Mouse (Mus musculus): Measurements from ENCODE around the gene Tmed11. TPM values are rescaled to one million over a fixed set of nuclear protein-coding genes. Genes with fewer than 3 reads are reported as not detected.

Tmed11 gene
- polyA plus RNA-seq, 1 experiment = not detected

DNA sequence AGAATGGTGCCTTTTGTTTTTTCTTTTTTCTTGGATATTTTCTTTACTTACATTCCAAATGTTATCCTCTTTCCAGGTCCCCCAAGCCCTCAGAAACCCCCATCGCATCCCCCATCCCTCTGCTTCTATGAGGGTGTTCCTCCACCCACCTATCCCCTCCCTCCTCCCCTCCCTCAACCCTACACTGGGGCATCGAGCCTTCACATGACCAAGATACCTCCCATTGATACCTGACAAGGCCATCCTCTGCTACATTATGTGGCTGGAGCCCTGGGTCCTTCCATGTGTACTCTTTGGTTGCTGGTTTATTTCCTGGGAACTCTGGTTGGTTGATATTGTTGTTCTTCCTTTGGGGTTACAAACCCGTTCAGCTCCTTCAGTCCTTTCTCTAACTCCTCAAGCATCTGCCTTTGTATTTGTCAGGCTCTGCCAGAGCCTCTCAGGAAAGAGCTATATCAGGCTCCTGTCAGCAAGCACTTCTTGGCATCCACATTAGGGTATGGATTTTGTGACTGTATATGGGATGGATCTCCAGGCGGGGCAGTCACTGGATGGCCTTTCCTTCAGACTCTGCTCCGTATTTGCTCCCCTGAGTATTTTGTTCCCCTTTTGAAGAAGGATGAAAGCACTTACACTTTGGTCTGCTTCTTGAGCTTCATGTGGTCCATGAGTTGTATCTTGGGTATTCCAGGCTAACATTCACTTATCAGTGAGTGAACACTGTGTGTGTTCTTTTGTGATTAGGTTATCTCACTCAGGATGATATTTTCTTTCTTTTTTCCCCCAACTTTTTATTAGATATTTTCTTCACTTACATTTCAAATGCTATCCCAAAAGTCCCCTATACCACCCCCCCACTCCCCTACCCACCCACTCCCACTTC lies 44.6 kb downstream of the Tmed11 start:
- no peak overlapping the region for H3K27ac ChIP-seq (ENCODE audit: insufficient read depth, low read depth, low read length)

DNA sequence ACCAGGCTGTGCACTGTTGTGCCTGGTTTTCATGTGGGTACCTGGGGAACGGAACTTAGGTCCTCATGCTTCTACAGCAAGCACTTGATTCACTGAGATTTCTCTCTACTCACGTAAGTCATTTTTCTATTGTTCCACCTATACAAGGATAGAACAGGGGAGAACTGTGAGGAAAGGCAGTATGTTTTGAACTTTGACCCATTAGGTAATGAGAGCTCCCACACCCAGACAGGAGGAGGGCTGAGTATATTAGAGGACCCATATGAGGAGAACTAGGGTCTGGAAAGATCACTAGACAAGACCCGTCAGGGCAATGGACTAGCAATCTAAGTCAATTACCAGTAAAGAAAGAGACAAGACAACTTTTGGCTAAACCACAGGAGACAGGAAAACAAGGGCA lies 50.5 kb downstream of the Tmed11 start:
- TF ChIP-seq CTCF (IDR thresholded peaks at IDR 0.05; ENCODE audit: low read depth, low read length) (no peak), POLR2A (IDR thresholded peaks at IDR 0.05; ENCODE audit: borderline replicate concordance, low read depth, low read length) (no peak)
- peaks cover 2% of the 10 kb centered on the region; the same call in 1 of the 2 replicates for H3K4me1 ChIP-seq (ENCODE audit: control insufficient read depth, insufficient read depth, low read length)
- no peak overlapping the region for H3K27ac ChIP-seq (ENCODE audit: insufficient read depth, low read depth, low read length)
- no peak overlapping the region for H3K4me3 ChIP-seq (ENCODE audit: insufficient read depth, low read length)

More for the DNA sequence above, 44.6 kb downstream of the Tmed11 start:
- no peak for TF ChIP-seq POLR2A (IDR thresholded peaks at IDR 0.05; ENCODE audit: borderline replicate concordance, low read depth, low read length)
- TF ChIP-seq CTCF (IDR thresholded peaks at IDR 0.05; ENCODE audit: low read depth, low read length) = no peak
- H3K4me1 ChIP-seq (ENCODE audit: control insufficient read depth, insufficient read depth, low read length) = no peaks in the 10 kb centered on the region
- H3K4me3 ChIP-seq (ENCODE audit: insufficient read depth, low read length) = no peak overlapping the region

DNA sequence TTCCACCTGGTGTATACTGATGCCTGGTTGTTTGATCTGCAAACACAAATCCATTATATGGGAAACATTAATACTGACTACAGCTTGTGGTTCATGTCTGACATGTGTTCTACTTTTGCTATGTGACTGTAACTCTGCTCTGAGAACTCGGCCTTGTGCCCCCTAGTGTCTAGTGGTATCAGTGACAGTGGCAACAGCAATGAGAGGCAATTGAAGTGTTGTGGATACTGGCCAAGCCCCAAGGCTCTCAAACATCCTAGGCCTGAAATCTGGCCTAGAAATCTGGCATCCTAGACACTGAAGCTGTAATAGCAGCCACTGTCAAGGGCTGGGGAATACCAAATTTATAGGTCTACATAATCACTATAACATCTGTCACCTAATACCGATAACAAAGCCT lies 51.3 kb downstream of the Tmed11 start:
- TF ChIP-seq POLR2A (IDR thresholded peaks at IDR 0.05; ENCODE audit: borderline replicate concordance, low read depth, low read length) (no peak), CTCF (IDR thresholded peaks at IDR 0.05; ENCODE audit: low read depth, low read length) (no peak)
- Histone ChIP-seq H3K27ac (ENCODE audit: insufficient read depth, low read depth, low read length) (no peak overlapping the region), H3K4me1 (ENCODE audit: control insufficient read depth, insufficient read depth, low read length) (peaks cover 2% of the 10 kb centered on the region; the same call in 1 of the 2 replicates), H3K4me3 (ENCODE audit: insufficient read depth, low read length) (no peak overlapping the region)

DNA sequence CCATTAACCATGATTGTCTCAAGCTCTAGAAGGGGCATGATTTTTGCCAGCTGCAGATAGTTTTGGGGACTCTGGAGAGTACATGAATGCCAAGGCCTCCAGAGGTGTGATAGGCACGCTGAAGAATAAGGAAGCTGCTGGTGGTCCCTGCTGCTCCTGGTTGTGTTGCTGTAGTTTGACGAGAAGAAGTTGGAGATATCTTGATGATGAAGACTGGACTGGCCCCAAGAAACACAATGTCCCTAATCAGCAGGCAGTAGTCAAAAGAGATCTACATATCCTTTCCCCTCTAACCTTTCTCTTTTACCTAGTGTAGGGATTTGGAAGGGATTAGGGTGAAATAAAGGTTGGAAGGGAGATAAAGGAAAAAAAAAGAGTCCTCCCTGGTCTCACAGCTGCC lies 52.6 kb downstream of the Tmed11 start:
- TF ChIP-seq CTCF (IDR thresholded peaks at IDR 0.05; ENCODE audit: low read depth, low read length) (no peak), POLR2A (IDR thresholded peaks at IDR 0.05; ENCODE audit: borderline replicate concordance, low read depth, low read length) (no peak)
- no peak overlapping the region for H3K27ac ChIP-seq (ENCODE audit: insufficient read depth, low read depth, low read length)

DNA sequence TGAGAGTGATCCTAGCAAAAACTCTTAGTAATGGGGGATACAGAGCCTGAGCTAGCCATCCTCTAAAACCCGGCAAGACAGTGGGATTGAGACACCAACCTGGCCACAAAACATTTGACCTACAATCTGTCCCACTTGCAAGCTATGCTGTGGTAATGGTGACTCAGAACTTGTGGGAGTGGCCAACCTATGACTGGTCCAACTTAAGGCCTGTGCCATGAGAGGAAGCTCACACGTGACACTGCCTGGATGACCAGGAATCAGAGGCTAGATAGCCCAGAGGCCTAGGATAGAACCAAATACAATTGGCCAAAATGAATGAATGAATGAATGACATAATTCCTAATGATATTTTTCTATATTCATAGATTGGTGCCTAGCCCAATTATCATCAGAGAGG lies 53.3 kb downstream of the Tmed11 start:
- no peak overlapping the region for H3K4me3 ChIP-seq (ENCODE audit: insufficient read depth, low read length)
- TF ChIP-seq CTCF (IDR thresholded peaks at IDR 0.05; ENCODE audit: low read depth, low read length) = no peak
- no peak for TF ChIP-seq POLR2A (IDR thresholded peaks at IDR 0.05; ENCODE audit: borderline replicate concordance, low read depth, low read length)
- peaks cover 2% of the 10 kb centered on the region; the same call in 1 of the 2 replicates for H3K4me1 ChIP-seq (ENCODE audit: control insufficient read depth, insufficient read depth, low read length)
- no peak overlapping the region for H3K27ac ChIP-seq (ENCODE audit: insufficient read depth, low read depth, low read length)

More for the DNA sequence above, 52.6 kb downstream of the Tmed11 start:
- Histone ChIP-seq H3K4me3 (ENCODE audit: insufficient read depth, low read length) (no peak overlapping the region), H3K4me1 (ENCODE audit: control insufficient read depth, insufficient read depth, low read length) (peaks cover 2% of the 10 kb centered on the region; the same call in 1 of the 2 replicates)

DNA sequence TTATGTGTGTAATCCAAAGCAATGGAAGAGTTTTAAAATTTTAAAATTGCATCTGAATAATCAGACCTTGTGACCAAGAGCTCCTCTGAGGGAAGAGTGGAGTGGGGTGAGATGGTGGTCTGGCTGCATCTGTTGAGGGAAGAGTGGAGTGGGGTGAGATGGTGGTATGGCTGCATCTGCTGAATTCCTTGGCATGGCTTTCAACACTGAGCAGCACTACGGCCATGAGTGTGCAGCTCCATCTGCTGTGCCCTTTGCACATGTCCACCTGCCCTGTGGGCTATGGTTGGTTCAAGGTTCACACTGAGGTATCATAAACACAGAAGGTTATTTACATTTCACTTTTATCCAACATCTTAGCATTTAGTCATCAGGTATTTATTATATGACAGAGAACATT lies 67.7 kb downstream of the Tmed11 start:
- no peaks in the 10 kb centered on the region for H3K4me1 ChIP-seq (ENCODE audit: control insufficient read depth, insufficient read depth, low read length)
- TF ChIP-seq POLR2A (IDR thresholded peaks at IDR 0.05; ENCODE audit: borderline replicate concordance, low read depth, low read length) = no peak
- TF ChIP-seq CTCF (IDR thresholded peaks at IDR 0.05; ENCODE audit: low read depth, low read length) = no peak
- H3K27ac ChIP-seq (ENCODE audit: insufficient read depth, low read depth, low read length) = no peak overlapping the region
- H3K4me3 ChIP-seq (ENCODE audit: insufficient read depth, low read length) = no peak overlapping the region

Other genes with a start within 250 kb of the Tmed11 start
- not detected in 2 replicates for gene Cplx1, start 245.3 kb downstream of the Tmed11 start, polyA plus RNA-seq (2012; ENCODE audit: insufficient read depth, insufficient read length, missing spikeins)
- 105 TPM in 2 replicates for gene Gak, start 165.6 kb downstream of the Tmed11 start, polyA plus RNA-seq (2012; ENCODE audit: insufficient read depth, insufficient read length, missing spikeins)
- gene Tmem175, start 165.6 kb downstream of the Tmed11 start, polyA plus RNA-seq (2012; ENCODE audit: insufficient read depth, insufficient read length, missing spikeins) = 38.1 and 40.7 TPM in 2 replicates
- 62.6 and 73.7 TPM in 2 replicates for gene Idua, start 135.0 kb downstream of the Tmed11 start, polyA plus RNA-seq (2012; ENCODE audit: insufficient read depth, insufficient read length, missing spikeins)
- gene Dgkq, start 125.7 kb downstream of the Tmed11 start, polyA plus RNA-seq (2012; ENCODE audit: insufficient read depth, insufficient read length, missing spikeins) = 15.2 and 15.7 TPM in 2 replicates
- not detected in 2 replicates for gene Slc26a1, start 119.8 kb downstream of the Tmed11 start, polyA plus RNA-seq (2012; ENCODE audit: insufficient read depth, insufficient read length, missing spikeins)
- gene Fgfrl1, start 103.0 kb downstream of the Tmed11 start, polyA plus RNA-seq (2012; ENCODE audit: insufficient read depth, insufficient read length, missing spikeins) = 1.5 and 2.4 TPM in 2 replicates
- 0.66 TPM in 1 of 2 replicates, not detected in the other for gene Rnf212, start 20.4 kb downstream of the Tmed11 start, polyA plus RNA-seq (2012; ENCODE audit: insufficient read depth, insufficient read length, missing spikeins)
- gene Vmn2r8, start 13.5 kb upstream of the Tmed11 start, polyA plus RNA-seq (2012; ENCODE audit: insufficient read depth, insufficient read length, missing spikeins) = not detected in 2 replicates
- gene Vmn2r9, start 57.2 kb upstream of the Tmed11 start, polyA plus RNA-seq (2012; ENCODE audit: insufficient read depth, insufficient read length, missing spikeins) = not detected in 2 replicates
- not detected in 2 replicates for gene Vmn2r10, start 211.2 kb upstream of the Tmed11 start, polyA plus RNA-seq (2012; ENCODE audit: insufficient read depth, insufficient read length, missing spikeins)